In genomic region chr7:30847934-30848333, GRCm38 (mm10) we compare ENCODE assay signal across 32 mouse cellular contexts. TPM values are rescaled to one million over a fixed set of nuclear protein-coding genes. Genes with fewer than 3 reads are reported as not detected.
DNase-seq lines count a peak whose midpoint lies in the region; ATAC-seq lines count a peak whose summit lies in the region.
"Had no signal": no experiment of that assay in that cellular context is flagged by ENCODE, and none has a peak within 500 bp of the region (broad histone marks: within the 10 kb centered on the region; RNA-seq: fewer than 3 reads in every experiment).

No protein-coding gene starts in this region.

- no peak for ATAC-seq in intestine, embryonic 15.5 days
- no peak for ATAC-seq in intestine, embryonic 16.5 days
- no peak for ATAC-seq in inflammation-experienced regulatory T-cells, adult 6 months
- ATAC-seq: forebrain, embryonic 13.5 days; forebrain, embryonic 16.5 days; hindbrain, postnatal 0 days; Patski had no signal

- H3K4me1 ChIP-seq in intestine, embryonic 15.5 days (replicated peaks), result peaks cover 8% of the 10 kb centered on the region
- H3K4me1 ChIP-seq in intestine, embryonic 16.5 days (ENCODE audit: control insufficient read depth, insufficient read depth, low read length), result peaks cover 8% of the 10 kb centered on the region; the same call in 1 of the 2 replicates
- H3K4me1 ChIP-seq: forebrain, embryonic 10.5 days; forebrain, embryonic 13.5 days had no signal

- no peaks in the 10 kb centered on the region for H3K27me3 ChIP-seq in intestine, embryonic 15.5 days (replicated peaks)
- no peaks in the 10 kb centered on the region for H3K27me3 ChIP-seq in intestine, embryonic 16.5 days (replicated peaks; ENCODE audit: control insufficient read depth, insufficient read depth, low read length)
- H3K27me3 ChIP-seq: CH12.LX; forebrain, embryonic 13.5 days; heart, embryonic 13.5 days had no signal

- no peaks in the 10 kb centered on the region for H3K36me3 ChIP-seq in intestine, embryonic 15.5 days
- no peaks in the 10 kb centered on the region for H3K36me3 ChIP-seq in intestine, embryonic 16.5 days (ENCODE audit: control insufficient read depth, insufficient read depth, low read length)
- H3K36me3 ChIP-seq: forebrain, embryonic 10.5 days; heart, embryonic 10.5 days; heart, embryonic 13.5 days had no signal

- 66% methylated on average over 6 of the region's 6 CpGs for WGBS in intestine, embryonic 15.5 days
- 64% methylated on average over 6 of the region's 6 CpGs for WGBS in intestine, embryonic 16.5 days

- no peak overlapping the region for H3K4me3 ChIP-seq in intestine, embryonic 15.5 days (replicated peaks)
- H3K4me3 ChIP-seq in intestine, embryonic 16.5 days (ENCODE audit: low read length), result no peak overlapping the region
- H3K4me3 ChIP-seq: forebrain, embryonic 10.5 days; forebrain, embryonic 13.5 days; heart, adult 2 months; heart, embryonic 10.5 days; heart, embryonic 13.5 days had no signal

- H3K4me2 ChIP-seq in intestine, embryonic 15.5 days (replicated peaks), result no peak overlapping the region
- no peak overlapping the region for H3K4me2 ChIP-seq in intestine, embryonic 16.5 days (ENCODE audit: low read depth, low read length)
- H3K4me2 ChIP-seq: forebrain, embryonic 13.5 days; heart, embryonic 13.5 days; hindbrain, embryonic 14.5 days had no signal

- H3K9ac ChIP-seq in intestine, embryonic 15.5 days, result no peak overlapping the region
- no peak overlapping the region for H3K9ac ChIP-seq in intestine, embryonic 16.5 days (ENCODE audit: low read depth, low read length)
- H3K9ac ChIP-seq: forebrain, embryonic 13.5 days; heart, embryonic 13.5 days; hindbrain, embryonic 14.5 days had no signal

- DNase-seq in adrenal gland, adult 2 months, result peak; percentile 34
- DNase-seq in adrenal gland, adult 8-10 months, result no peak
- DNase-seq in ES-CJ7 (ENCODE audit: low read depth, low spot score), result peak; percentile 48
- DNase-seq: adrenal gland, postnatal 25 days; B cell, adult 2 months; cerebellum, adult 18-20 months; cerebellum, adult 9-10 months; cerebellum, postnatal 14 days; gastrocnemius, postnatal 10 days; gastrocnemius, postnatal 36 days; heart, adult 2 months; heart, postnatal 14 days; heart, postnatal 4 days had no signal

- no peaks in the 10 kb centered on the region for H3K9me3 ChIP-seq in intestine, embryonic 15.5 days
- H3K9me3 ChIP-seq in intestine, embryonic 16.5 days (ENCODE audit: control insufficient read depth, low read length), result no peaks in the 10 kb centered on the region
- H3K9me3 ChIP-seq: forebrain, embryonic 10.5 days; forebrain, embryonic 13.5 days; heart, embryonic 10.5 days; heart, embryonic 13.5 days had no signal

- 0 out of 2 replicates have a peak overlapping the region, but pooled peaks have one; percentile 17 for H3K27ac ChIP-seq in intestine, embryonic 15.5 days
- no peak overlapping the region for H3K27ac ChIP-seq in intestine, embryonic 16.5 days (ENCODE audit: low read length)
- H3K27ac ChIP-seq: forebrain, embryonic 10.5 days; forebrain, embryonic 13.5 days; heart, adult 2 months; heart, embryonic 10.5 days; heart, embryonic 13.5 days; hindbrain, embryonic 14.5 days; hindbrain, postnatal 0 days had no signal

RNA-seq across cellular contexts. Expression of gene Ffar3, which starts 8.0 kb away (rescaled TPM):
- total RNA-seq in adrenal gland, adult 2 months (2021), result under 1 TPM; 0.26 to 0.59 TPM
- 0.30 and 1.1 TPM in 2 replicates for polyA plus RNA-seq in adrenal gland, adult 2 months (2012; rRNA removed)
- total RNA-seq in adrenal gland, adult 8-10 months (2022), result 1 to 10 TPM in 1 of 4 experiments, under 1 TPM in 3; 0.35 to 1.9 (median 0.75) TPM
- polyA plus RNA-seq in intestine, embryonic 15.5 days (2015; fragmentation: Nextera tagmentation; extraction: Ambion mirVana), result 0.54 and 0.83 TPM in 2 replicates
- polyA plus RNA-seq in intestine, embryonic 16.5 days (2015; fragmentation: Nextera tagmentation; extraction: Ambion mirVana), result 0.78 TPM in 2 replicates
- polyA plus RNA-seq in inflammation-experienced regulatory T-cells, adult 6 months (2017; shearing (Covaris generic)), result under 1 TPM in 1 of 3 experiments, not detected in 2; 0.27 TPM
- total RNA-seq: CH12.LX; gastrocnemius, adult 18-20 months; gastrocnemius, postnatal 10 days; gastrocnemius, postnatal 36 days; granulocyte monocyte progenitor cell, adult 5-6 weeks; heart, adult 2 months; heart, postnatal 14 days; heart, postnatal 4 days had no signal
- polyA plus RNA-seq: embryonic facial prominence, embryonic 11.5 days; embryonic facial prominence, embryonic 14.5 days; forebrain, embryonic 10.5 days; forebrain, embryonic 13.5 days; forebrain, embryonic 16.5 days; heart, adult 2 months; heart, embryonic 13.5 days; heart, embryonic 16.5 days; hindbrain, embryonic 11.5 days; hindbrain, embryonic 14.5 days; Patski had no signal

RNA-seq across cellular contexts. Expression of gene Ffar1, which starts 13.4 kb away (rescaled TPM):
- not detected for total RNA-seq in adrenal gland, adult 2 months (2021)
- polyA plus RNA-seq in adrenal gland, adult 2 months (2012; rRNA removed), result not detected in 2 replicates
- not detected for total RNA-seq in adrenal gland, adult 8-10 months (2022)
- 0.25 and 0.27 TPM in 2 replicates for polyA plus RNA-seq in intestine, embryonic 15.5 days (2015; fragmentation: Nextera tagmentation; extraction: Ambion mirVana)
- polyA plus RNA-seq in intestine, embryonic 16.5 days (2015; fragmentation: Nextera tagmentation; extraction: Ambion mirVana), result 0.35 and 0.37 TPM in 2 replicates
- polyA plus RNA-seq in inflammation-experienced regulatory T-cells, adult 6 months (2017; shearing (Covaris generic)), result under 1 TPM in 2 of 3 experiments, not detected in 1; 0.17 to 0.20 TPM
- total RNA-seq: adrenal gland, postnatal 25 days; gastrocnemius, adult 18-20 months; gastrocnemius, postnatal 10 days; gastrocnemius, postnatal 36 days; granulocyte monocyte progenitor cell, adult 5-6 weeks; heart, adult 2 months; heart, postnatal 14 days; heart, postnatal 4 days; hindbrain, postnatal 0 days had no signal
- polyA plus RNA-seq: embryonic facial prominence, embryonic 11.5 days; embryonic facial prominence, embryonic 14.5 days; forebrain, embryonic 10.5 days; forebrain, embryonic 13.5 days; forebrain, embryonic 16.5 days; heart, embryonic 10.5 days; heart, embryonic 13.5 days; hindbrain, embryonic 11.5 days; hindbrain, embryonic 14.5 days; hindbrain, postnatal 0 days; Patski had no signal

RNA-seq across cellular contexts. Expression of gene Ffar2, which starts 24.4 kb away (rescaled TPM):
- 1 to 10 TPM; 1.5 to 8.9 TPM for total RNA-seq in adrenal gland, adult 2 months (2021)
- polyA plus RNA-seq in adrenal gland, adult 2 months (2012; rRNA removed), result 5.7 and 16.5 TPM in 2 replicates
- total RNA-seq in adrenal gland, adult 8-10 months (2022), result 1 to 10 TPM; 1.6 to 9.0 (median 2.6) TPM
- 10.9 and 15.5 TPM in 2 replicates for polyA plus RNA-seq in intestine, embryonic 15.5 days (2015; fragmentation: Nextera tagmentation; extraction: Ambion mirVana)
- polyA plus RNA-seq in intestine, embryonic 16.5 days (2015; fragmentation: Nextera tagmentation; extraction: Ambion mirVana), result 10.9 and 11.7 TPM in 2 replicates
- 1 to 10 TPM in 1 of 3 experiments, under 1 TPM in 2; 0.50 to 3.1 (median 0.82) TPM for polyA plus RNA-seq in inflammation-experienced regulatory T-cells, adult 6 months (2017; shearing (Covaris generic))
- total RNA-seq: ES-E14; heart, adult 2 months; heart, postnatal 4 days had no signal
- polyA plus RNA-seq: embryonic facial prominence, embryonic 11.5 days; forebrain, embryonic 10.5 days; forebrain, embryonic 13.5 days; forebrain, embryonic 16.5 days; heart, embryonic 13.5 days; hindbrain, embryonic 14.5 days; Patski had no signal

RNA-seq across cellular contexts. Expression of gene Cd22, which starts 32.2 kb away (rescaled TPM):
- under 1 TPM; 0.40 to 0.97 TPM for total RNA-seq in adrenal gland, adult 2 months (2021)
- 0.45 and 0.57 TPM in 2 replicates for polyA plus RNA-seq in adrenal gland, adult 2 months (2012; rRNA removed)
- 1 to 10 TPM; 1.1 to 2.3 (median 1.5) TPM for total RNA-seq in adrenal gland, adult 8-10 months (2022)
- 0.38 and 0.59 TPM in 2 replicates for polyA plus RNA-seq in intestine, embryonic 15.5 days (2015; fragmentation: Nextera tagmentation; extraction: Ambion mirVana)
- polyA plus RNA-seq in intestine, embryonic 16.5 days (2015; fragmentation: Nextera tagmentation; extraction: Ambion mirVana), result 0.62 and 0.70 TPM in 2 replicates
- 10 to 100 TPM; 10.5 to 17.5 (median 12.3) TPM for polyA plus RNA-seq in inflammation-experienced regulatory T-cells, adult 6 months (2017; shearing (Covaris generic))
- total RNA-seq: gastrocnemius, adult 18-20 months; gastrocnemius, postnatal 36 days; granulocyte monocyte progenitor cell, adult 5-6 weeks had no signal
- polyA plus RNA-seq: embryonic facial prominence, embryonic 11.5 days; forebrain, embryonic 10.5 days; forebrain, embryonic 13.5 days; heart, embryonic 10.5 days; heart, embryonic 13.5 days; hindbrain, embryonic 11.5 days; hindbrain, embryonic 14.5 days; Patski had no signal
